In the genomic region with DNA sequence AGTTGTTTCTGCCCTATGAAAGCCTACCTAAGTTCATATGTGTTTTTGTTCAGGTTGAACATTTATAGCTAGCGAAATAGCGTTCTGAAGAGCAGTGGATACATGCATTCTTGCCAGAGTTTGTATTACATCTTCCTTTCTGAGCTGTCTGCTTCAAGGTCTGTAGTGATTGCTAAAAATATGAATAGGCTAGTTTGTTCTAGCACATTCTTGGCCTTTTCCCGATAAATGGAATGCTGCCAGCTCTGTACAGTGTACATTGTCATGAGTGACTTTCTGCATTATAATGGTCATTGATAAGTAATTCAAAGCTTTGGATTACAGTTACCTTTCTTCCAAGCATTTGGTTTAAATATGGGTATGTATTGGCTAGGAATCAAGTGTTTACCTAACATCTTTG, we compare ENCODE assay signal across 8 mouse cellular contexts. TPM values are rescaled to one million over a fixed set of nuclear protein-coding genes. Genes with fewer than 3 reads are reported as not detected.
DNase-seq lines count a peak whose midpoint lies in the region; ATAC-seq and TF ChIP-seq lines count a peak whose summit lies in the region.

No protein-coding gene starts in this region.

- no peak overlapping the region for H3K9ac ChIP-seq in heart, embryonic 12.5 days
- peak overlapping the region; percentile 47 for H3K9ac ChIP-seq in ES-Bruce4 (ENCODE audit: low read depth, poor library complexity, severe bottlenecking)
- H3K9ac ChIP-seq in forebrain, embryonic 13.5 days, result peak overlapping the region; percentile 26; the same call in 1 of the 2 replicates
- H3K9ac ChIP-seq in liver, embryonic 15.5 days, result peak overlapping the region; percentile 55

- no peak for TF ChIP-seq CTCF in ES-Bruce4 (IDR thresholded peaks at IDR 0.05; ENCODE audit: low read depth, low read length)

- peak overlapping the region; percentile 76 for H3K4me3 ChIP-seq in heart, embryonic 12.5 days
- peak overlapping the region; percentile 83 for H3K4me3 ChIP-seq in ES-Bruce4 (ENCODE audit: low read depth, low read length)
- H3K4me3 ChIP-seq in forebrain, embryonic 13.5 days, result peak overlapping the region; percentile 67
- H3K4me3 ChIP-seq in liver, embryonic 15.5 days (replicated peaks), result peak overlapping the region; percentile 78

- peaks cover 3% of the 10 kb centered on the region; the same call in 1 of the 2 replicates for H3K4me1 ChIP-seq in heart, embryonic 12.5 days (replicated peaks)
- no peaks in the 10 kb centered on the region for H3K4me1 ChIP-seq in ES-Bruce4 (ENCODE audit: control insufficient read depth, insufficient read depth, low read length)
- H3K4me1 ChIP-seq in forebrain, embryonic 13.5 days, result peaks cover 10% of the 10 kb centered on the region
- peaks cover 47% of the 10 kb centered on the region for H3K4me1 ChIP-seq in liver, embryonic 15.5 days (replicated peaks)

- ATAC-seq in heart, embryonic 12.5 days (ENCODE audit: insufficient number of reproducible peaks, low FRiP score), result no peak
- ATAC-seq in forebrain, embryonic 13.5 days, result no peak
- ATAC-seq in liver, embryonic 15.5 days (ENCODE audit: insufficient read depth), result no peak

- no peak for TF ChIP-seq POLR2A in ES-Bruce4 (IDR thresholded peaks at IDR 0.05; ENCODE audit: insufficient read depth, low read length)

- DNase-seq in heart, adult 9 months (ENCODE audit: low spot score in 2 of 2), result no peak
- DNase-seq in left cerebral cortex, postnatal 36 days (ENCODE audit: low spot score in 2 of 2), result no peak
- no peak for DNase-seq in gastrocnemius, postnatal 36 days
- DNase-seq in spleen, adult 18-20 months, result no peak

- 1% methylated on average over 3 of the region's 3 CpGs for WGBS in heart, embryonic 12.5 days
- WGBS in forebrain, embryonic 13.5 days, result 5% methylated on average over 3 of the region's 3 CpGs
- WGBS in liver, embryonic 15.5 days (ENCODE audit: insufficient replicate concordance), result 5% methylated on average over 3 of the region's 3 CpGs

- no peak overlapping the region for H3K27ac ChIP-seq in heart, embryonic 12.5 days (ENCODE audit: poor library complexity, severe bottlenecking)
- no peak overlapping the region for H3K27ac ChIP-seq in ES-Bruce4 (ENCODE audit: insufficient read depth, low read length)
- no peak overlapping the region for H3K27ac ChIP-seq in forebrain, embryonic 13.5 days
- H3K27ac ChIP-seq in liver, embryonic 15.5 days (replicated peaks), result no peak overlapping the region

- intact Hi-C loops in left cerebral cortex, postnatal 36 days (cut with DNase I), result loop anchor here (10.0 kb wide), 2 partner anchors 104 to 334 kb away; a partner anchor contains a TSS
- intact Hi-C loops in gastrocnemius, postnatal 36 days (cut with DNase I), result loop anchor here (5.0 kb wide), 1 partner anchor 106 kb away; a partner anchor contains a TSS

- H3K9me3 ChIP-seq in heart, embryonic 12.5 days (replicated peaks), result no peaks in the 10 kb centered on the region
- H3K9me3 ChIP-seq in ES-Bruce4 (replicated peaks; ENCODE audit: control insufficient read depth, insufficient read depth, low read length, poor library complexity, severe bottlenecking), result peaks cover 13% of the 10 kb centered on the region
- H3K9me3 ChIP-seq in forebrain, embryonic 13.5 days (replicated peaks), result no peaks in the 10 kb centered on the region; the same call in 1 of the 2 replicates
- no peaks in the 10 kb centered on the region for H3K9me3 ChIP-seq in liver, embryonic 15.5 days (replicated peaks)

- H3K27me3 ChIP-seq in heart, embryonic 12.5 days (replicated peaks), result peaks cover 16% of the 10 kb centered on the region
- H3K27me3 ChIP-seq in ES-Bruce4 (ENCODE audit: control insufficient read depth, insufficient read depth, low read length, poor library complexity, severe bottlenecking), result peaks cover 11% of the 10 kb centered on the region; the same call in 1 of the 2 replicates
- H3K27me3 ChIP-seq in forebrain, embryonic 13.5 days, result peaks cover 18% of the 10 kb centered on the region
- H3K27me3 ChIP-seq in liver, embryonic 15.5 days, result no peaks in the 10 kb centered on the region

- TF ChIP-seq EP300 in ES-Bruce4 (IDR thresholded peaks at IDR 0.05; ENCODE audit: insufficient read depth, low read depth, low read length), result no peak

- peaks cover 33% of the 10 kb centered on the region for H3K36me3 ChIP-seq in heart, embryonic 12.5 days
- H3K36me3 ChIP-seq in ES-Bruce4 (ENCODE audit: control insufficient read depth, insufficient read depth, low read length, poor library complexity, severe bottlenecking), result peaks cover 33% of the 10 kb centered on the region
- peaks cover 34% of the 10 kb centered on the region for H3K36me3 ChIP-seq in forebrain, embryonic 13.5 days (ENCODE audit: poor library complexity, severe bottlenecking)
- peaks cover 35% of the 10 kb centered on the region for H3K36me3 ChIP-seq in liver, embryonic 15.5 days (replicated peaks)

- peak overlapping the region; percentile 70 for H3K4me2 ChIP-seq in heart, embryonic 12.5 days
- H3K4me2 ChIP-seq in forebrain, embryonic 13.5 days, result peak overlapping the region; percentile 89
- peak overlapping the region; percentile 90 for H3K4me2 ChIP-seq in liver, embryonic 15.5 days

RNA-seq across cellular contexts. Expression of a gene that starts 0.6 kb away (rescaled TPM):
- 27.9 and 29.1 TPM in 2 replicates for polyA plus RNA-seq in heart, embryonic 12.5 days (2016; fragmentation: Nextera tagmentation; extraction: Ambion mirVana)
- polyA plus RNA-seq in ES-Bruce4 (2011; ENCODE audit: insufficient read depth, insufficient read length, low read depth, missing spikeins), result 24.2 and 28.5 TPM in 2 replicates
- 28.9 and 29.6 TPM in 2 replicates for polyA plus RNA-seq in forebrain, embryonic 13.5 days (2015; fragmentation: Nextera tagmentation; extraction: Ambion mirVana)
- 9.2 and 9.3 TPM in 2 replicates for polyA plus RNA-seq in liver, embryonic 15.5 days (2015; fragmentation: Nextera tagmentation; extraction: Ambion mirVana)
- total RNA-seq in left cerebral cortex, postnatal 36 days (2021), result 10 to 100 TPM; 30.7 to 35.7 TPM
- total RNA-seq in gastrocnemius, postnatal 36 days (2021), result 1 to 10 TPM; 4.9 to 6.6 TPM

RNA-seq across cellular contexts. Expression of a gene that starts 1.0 kb away (rescaled TPM):
- polyA plus RNA-seq in heart, embryonic 12.5 days (2016; fragmentation: Nextera tagmentation; extraction: Ambion mirVana), result 2.4 and 2.9 TPM in 2 replicates
- polyA plus RNA-seq in ES-Bruce4 (2011; ENCODE audit: insufficient read depth, insufficient read length, low read depth, missing spikeins), result 2.1 and 2.5 TPM in 2 replicates
- polyA plus RNA-seq in forebrain, embryonic 13.5 days (2015; fragmentation: Nextera tagmentation; extraction: Ambion mirVana), result 1.3 TPM in 2 replicates
- 11.6 and 12.3 TPM in 2 replicates for polyA plus RNA-seq in liver, embryonic 15.5 days (2015; fragmentation: Nextera tagmentation; extraction: Ambion mirVana)
- 1 to 10 TPM; 1.7 to 1.9 TPM for total RNA-seq in left cerebral cortex, postnatal 36 days (2021)
- under 1 TPM in 1 of 2 experiments, not detected in 1; 0.05 TPM for total RNA-seq in gastrocnemius, postnatal 36 days (2021)
